Mouse (Mus musculus) erythroblast, embryonic 14.5 days (primary cell): ENCODE data around the gene Hexim1. TPM values are rescaled to one million over a fixed set of nuclear protein-coding genes. Genes with fewer than 3 reads are reported as not detected.
A peak's percentile ranks its signal among the peaks of the same experiment; 100 is the strongest.

Experiments
- H3K27me3 ChIP-seq: 2 replicates; pipeline ENCODE4 v1.6.1; 2012; ENCODE audit warnings: inconsistent platforms; ENCODE audit not compliant: control insufficient read depth
- H3K36me3 ChIP-seq: 2 replicates; pipeline ENCODE4 v1.6.1; 2012; ENCODE audit warnings: mild to moderate bottlenecking, inconsistent platforms; ENCODE audit not compliant: control insufficient read depth
- H3K4me1 ChIP-seq: 2 replicates; pipeline ENCODE4 v1.6.1; 2012; ENCODE audit warnings: inconsistent platforms; ENCODE audit not compliant: control insufficient read depth
- H3K4me3 ChIP-seq: replicated peaks from 2 replicates; pipeline ENCODE3; 2012; ENCODE audit warnings: moderate library complexity, mild to moderate bottlenecking, inconsistent platforms
- H3K9me3 ChIP-seq: 2 replicates; pipeline ENCODE4 v1.6.1; 2012; ENCODE audit warnings: low read length, inconsistent platforms, mixed read lengths; ENCODE audit not compliant: control insufficient read depth
- GATA1 ChIP-seq: IDR thresholded peaks from 2 replicates; pipeline ENCODE4 v1.6.1; 2012; ENCODE audit warnings: low read length, inconsistent platforms, mixed read lengths
- TAL1 ChIP-seq: IDR thresholded peaks from 3 replicates; pipeline ENCODE4 v1.6.1; 2012; ENCODE audit warnings: low read length, inconsistent platforms, mixed read lengths
- polyA plus RNA-seq: library from polyadenylated mRNA; stranded (reverse); fragments of >175 nt; gene quantifications from 2 replicates; pipeline ENCODE4 v1.2.3, GENCODE M21; 2012

The Hexim1 gene
- polyA plus RNA-seq, 1 experiment: 7.6 TPM

DNA sequence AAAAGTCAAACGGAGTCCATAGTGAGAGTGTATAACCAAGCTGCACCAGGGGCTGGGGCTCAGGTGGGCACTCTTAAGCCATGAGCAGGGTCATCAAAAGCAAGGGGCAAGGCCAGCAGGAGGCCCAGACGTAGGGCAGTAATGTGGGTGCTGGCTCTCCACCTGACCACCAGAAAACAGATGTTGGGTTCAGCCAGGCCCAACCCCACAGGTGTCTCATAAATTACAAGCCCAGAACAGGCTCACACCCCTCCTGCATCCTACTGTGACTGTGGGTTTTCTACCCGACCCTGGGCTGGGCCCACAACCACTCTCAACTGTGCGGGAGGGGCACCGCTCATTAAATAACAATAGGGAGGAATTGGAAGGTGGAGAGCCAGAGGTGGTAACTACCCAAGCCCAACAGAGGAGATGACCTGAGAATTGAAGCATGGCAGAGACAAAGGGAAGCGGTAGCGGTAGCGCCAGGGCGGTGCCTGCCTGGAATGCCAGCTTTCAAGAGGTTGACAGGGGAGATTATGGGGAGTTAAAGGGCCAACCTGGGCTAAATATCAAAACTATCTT is 20.8 kb upstream of the Hexim1 start:
- no peak overlapping the region for H3K4me3 ChIP-seq
- peaks cover 41% of the 10 kb centered on the region for H3K27me3 ChIP-seq
- H3K4me1 ChIP-seq: no peaks in the 10 kb centered on the region
- no peaks in the 10 kb centered on the region for H3K36me3 ChIP-seq
- H3K9me3 ChIP-seq: no peaks in the 10 kb centered on the region
- TF ChIP-seq GATA1 (no peak), TAL1 (no peak)

DNA sequence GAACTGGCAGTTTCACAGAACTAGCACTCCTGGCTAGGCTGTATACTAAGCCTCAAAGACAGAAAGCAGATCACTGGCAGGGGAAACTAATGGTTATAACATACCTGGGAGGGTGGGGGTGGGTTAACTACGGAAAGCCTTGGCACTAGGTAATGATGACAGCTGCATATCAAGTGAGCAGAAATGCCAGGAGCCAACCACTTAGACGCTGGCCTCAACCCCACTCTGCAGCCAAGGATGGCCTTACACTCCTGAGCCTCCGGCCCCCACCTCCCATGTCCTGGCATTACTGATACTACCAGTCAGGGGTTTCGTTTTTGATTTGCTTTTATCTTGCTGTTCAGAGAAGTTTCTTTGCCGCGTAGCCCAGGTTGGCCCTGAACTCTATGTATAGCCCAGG is 20.2 kb upstream of the Hexim1 start:
- H3K4me3 ChIP-seq: no peak overlapping the region
- TF ChIP-seq TAL1: no peak
- no peak for TF ChIP-seq GATA1
- no peaks in the 10 kb centered on the region for H3K36me3 ChIP-seq
- H3K27me3 ChIP-seq: peaks cover 47% of the 10 kb centered on the region
- peaks cover under 1% of the 10 kb centered on the region; the same call in 1 of the 2 replicates for H3K4me1 ChIP-seq
- no peaks in the 10 kb centered on the region for H3K9me3 ChIP-seq

- peaks cover 61% of the 10 kb centered on the region for H3K27me3 ChIP-seq
- no peak overlapping the region for H3K4me3 ChIP-seq
- no peak for TF ChIP-seq TAL1
- no peak for TF ChIP-seq GATA1
- peaks cover 5% of the 10 kb centered on the region; the same call in 1 of the 2 replicates for H3K9me3 ChIP-seq
- H3K4me1 ChIP-seq: peaks cover 15% of the 10 kb centered on the region
- H3K36me3 ChIP-seq: no peaks in the 10 kb centered on the region
These were observed 18.8 kb upstream of the Hexim1 start for GRCm38 (mm10) chr11:103096979-103097894.

- Histone ChIP-seq H3K9me3 (peaks cover 5% of the 10 kb centered on the region; the same call in 1 of the 2 replicates), H3K36me3 (peaks cover 2% of the 10 kb centered on the region; the same call in 1 of the 2 replicates), H3K4me1 (peaks cover 26% of the 10 kb centered on the region), H3K27me3 (peaks cover 65% of the 10 kb centered on the region), H3K4me3 (no peak overlapping the region)
- no peak for TF ChIP-seq TAL1
- TF ChIP-seq GATA1: no peak
These were observed 17.4 kb upstream of the Hexim1 start for GRCm38 (mm10) chr11:103098531-103099190.

GRCm38 (mm10) chr11:103099352-103099940 is 16.6 kb upstream of the Hexim1 start:
- H3K9me3 ChIP-seq: peaks cover 5% of the 10 kb centered on the region; the same call in 1 of the 2 replicates
- no peak overlapping the region for H3K4me3 ChIP-seq
- H3K27me3 ChIP-seq: peaks cover 65% of the 10 kb centered on the region
- H3K36me3 ChIP-seq: peaks cover 10% of the 10 kb centered on the region
- no peak for TF ChIP-seq TAL1
- no peak for TF ChIP-seq GATA1
- peaks cover 34% of the 10 kb centered on the region for H3K4me1 ChIP-seq

DNA sequence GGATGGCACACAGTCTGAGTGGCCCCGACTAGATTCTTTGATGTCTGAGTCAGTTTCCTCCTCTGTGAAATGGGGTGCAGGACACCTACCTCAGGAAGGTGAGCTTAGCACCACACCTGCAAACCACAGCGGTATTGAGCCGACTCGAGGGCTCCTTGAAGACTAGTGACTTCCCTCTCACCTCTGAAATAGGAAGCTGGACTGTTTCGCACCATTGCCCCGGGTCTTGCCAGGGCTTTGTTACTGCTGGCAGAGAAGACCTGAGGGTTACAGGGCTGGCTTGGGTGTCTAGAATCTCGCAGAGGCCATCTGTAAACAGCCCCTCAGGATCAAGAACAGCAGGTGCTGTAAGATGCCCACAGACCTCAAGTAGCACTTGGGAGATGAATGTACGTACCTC is 15.7 kb upstream of the Hexim1 start:
- H3K4me1 ChIP-seq: peaks cover 43% of the 10 kb centered on the region
- peaks cover 64% of the 10 kb centered on the region for H3K27me3 ChIP-seq
- TF ChIP-seq TAL1: no peak
- no peak for TF ChIP-seq GATA1
- peaks cover 5% of the 10 kb centered on the region; the same call in 1 of the 2 replicates for H3K9me3 ChIP-seq
- H3K4me3 ChIP-seq: no peak overlapping the region
- peaks cover 19% of the 10 kb centered on the region for H3K36me3 ChIP-seq

- H3K4me3 ChIP-seq: peak within 1 kb of the TSS; percentile 74
- peaks cover 5% of the 10 kb centered on the region; the same call in 1 of the 2 replicates for H3K9me3 ChIP-seq
- peaks cover 54% of the 10 kb centered on the region for H3K4me1 ChIP-seq
- H3K36me3 ChIP-seq: peaks cover 30% of the 10 kb centered on the region
- H3K27me3 ChIP-seq: peaks cover 58% of the 10 kb centered on the region
- TF ChIP-seq GATA1 (no peak), TAL1 (no peak)
These were observed 14.6 kb upstream of the Hexim1 start, which contains the start of the genes Plcd3 and Acbd4 for GRCm38 (mm10) chr11:103101481-103101865. TSS of gene Plcd3 (minus strand) at chr11:103101658. TSS of gene Acbd4 (plus strand) at chr11:103101682.

DNA sequence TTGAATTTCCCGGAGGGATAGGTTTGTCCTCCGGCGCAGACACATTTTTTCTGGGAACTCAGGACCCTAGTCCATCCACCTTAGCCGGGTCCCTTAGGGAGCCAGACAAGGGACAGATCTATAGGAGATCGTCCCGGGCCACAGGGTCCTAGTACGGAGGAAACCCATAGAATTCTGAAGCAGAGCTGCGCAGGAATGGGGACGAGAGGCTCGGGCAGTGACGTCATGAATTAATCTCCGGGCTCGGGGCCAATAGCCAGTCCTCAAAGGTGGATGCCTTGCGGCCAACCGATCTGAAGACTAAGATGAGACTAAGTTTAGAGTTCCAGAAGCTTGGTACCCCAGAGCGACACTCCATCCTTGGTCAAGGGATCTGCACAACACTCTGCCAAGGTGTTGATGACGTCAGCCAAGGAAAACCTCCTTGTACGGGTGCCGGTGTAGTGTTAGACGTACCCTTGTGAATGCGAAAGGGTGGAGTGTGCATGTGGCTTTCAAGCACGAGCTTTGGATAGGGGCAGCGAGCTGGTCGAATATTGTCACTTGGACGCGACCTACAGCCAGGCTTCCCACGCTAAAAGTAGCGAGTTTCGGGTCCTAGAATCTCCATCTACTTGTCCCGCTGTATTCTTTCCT is 14.0 kb upstream of the Hexim1 start:
- H3K27me3 ChIP-seq: peaks cover 53% of the 10 kb centered on the region
- H3K9me3 ChIP-seq: peaks cover 5% of the 10 kb centered on the region; the same call in 1 of the 2 replicates
- H3K4me1 ChIP-seq: peaks cover 59% of the 10 kb centered on the region
- H3K36me3 ChIP-seq: peaks cover 35% of the 10 kb centered on the region
- peak overlapping the region; percentile 74 for H3K4me3 ChIP-seq
- TF ChIP-seq GATA1 (no peak), TAL1 (no peak)
